Mouse (Mus musculus): ENCODE measurements at regions not wholly inside any gene's neighbourhood (a gene's known extent, or its start where the extent isn't known, plus 50 kb on each side); places are given as distances from the start of the nearest gene placed in this dataset.

- H3K4me2 ChIP-seq (ENCODE audit: low read depth, low read length), result no peak overlapping the region
- H3K9me3 ChIP-seq (ENCODE audit: control insufficient read depth, low read length), result no peaks in the 10 kb centered on the region
- WGBS, result 87% methylated on average over 1 of the region's 1 CpGs
- ATAC-seq, result no peak
- no peak overlapping the region for H3K9ac ChIP-seq (ENCODE audit: low read depth, low read length)
- H3K27ac ChIP-seq (ENCODE audit: low read length), result no peak overlapping the region
- no peak overlapping the region for H3K4me3 ChIP-seq (ENCODE audit: low read length)
- H3K4me1 ChIP-seq (ENCODE audit: control insufficient read depth, insufficient read depth, low read length), result no peaks in the 10 kb centered on the region
- H3K36me3 ChIP-seq (ENCODE audit: control insufficient read depth, insufficient read depth, low read length), result no peaks in the 10 kb centered on the region
- no peaks in the 10 kb centered on the region for H3K27me3 ChIP-seq (replicated peaks; ENCODE audit: control insufficient read depth, insufficient read depth, low read length)
These were observed 1050.7 kb downstream of the Tbl1xr1 start for GRCm38 (mm10) chr3:23127134-23127533.

DNA sequence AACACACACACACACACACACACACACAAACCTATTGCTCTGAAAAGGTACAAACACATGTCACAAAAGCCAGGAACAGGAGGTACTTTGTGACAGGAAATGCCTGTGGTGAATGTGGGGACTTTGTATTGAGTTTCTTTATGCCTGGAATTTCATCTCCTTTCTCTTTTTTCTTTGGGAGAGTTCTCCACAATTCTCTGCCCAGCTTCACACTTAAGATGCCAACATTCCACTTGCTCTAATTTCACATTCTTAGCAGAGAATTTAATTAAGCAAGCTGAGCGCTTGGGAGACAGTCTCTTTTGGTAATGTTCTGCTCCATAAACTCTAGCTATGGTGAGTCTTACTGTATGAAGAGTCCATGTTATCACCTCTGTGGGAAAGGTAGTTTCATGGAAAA is 1059.1 kb downstream of the Tbl1xr1 start:
- no peak for ATAC-seq
- Histone ChIP-seq H3K27me3 (replicated peaks; ENCODE audit: control insufficient read depth, insufficient read depth, low read length) (no peaks in the 10 kb centered on the region), H3K9me3 (ENCODE audit: control insufficient read depth, low read length) (no peaks in the 10 kb centered on the region), H3K4me2 (ENCODE audit: low read depth, low read length) (no peak overlapping the region), H3K27ac (ENCODE audit: low read length) (no peak overlapping the region), H3K4me1 (ENCODE audit: control insufficient read depth, insufficient read depth, low read length) (no peaks in the 10 kb centered on the region), H3K36me3 (ENCODE audit: control insufficient read depth, insufficient read depth, low read length) (no peaks in the 10 kb centered on the region), H3K4me3 (ENCODE audit: low read length) (no peak overlapping the region), H3K9ac (ENCODE audit: low read depth, low read length) (no peak overlapping the region)
- 82% methylated on average over 1 of the region's 1 CpGs for WGBS

DNA sequence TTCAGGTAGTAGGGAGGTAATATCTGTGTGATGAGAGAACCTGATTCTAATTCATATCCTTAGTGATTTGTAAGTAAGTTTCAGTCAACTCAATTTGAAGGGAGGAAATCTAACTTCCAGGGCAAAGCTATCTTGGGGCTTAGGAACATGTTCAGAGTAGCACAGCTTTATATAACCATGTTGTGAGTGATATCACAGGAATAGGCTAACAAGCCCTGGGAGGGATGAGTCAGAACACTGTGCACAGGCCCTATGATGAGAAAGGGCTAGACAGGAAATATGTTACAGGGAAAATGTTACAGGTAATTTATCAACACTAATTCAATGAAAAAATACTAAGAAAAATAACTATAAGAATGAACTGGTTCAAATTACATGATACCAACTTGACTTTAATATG is 1062.5 kb downstream of the Tbl1xr1 start:
- no peaks in the 10 kb centered on the region for H3K9me3 ChIP-seq (ENCODE audit: control insufficient read depth, low read length)
- no peaks in the 10 kb centered on the region for H3K4me1 ChIP-seq (ENCODE audit: control insufficient read depth, insufficient read depth, low read length)
- H3K9ac ChIP-seq (ENCODE audit: low read depth, low read length), result no peak overlapping the region
- no peak overlapping the region for H3K4me3 ChIP-seq (ENCODE audit: low read length)
- ATAC-seq, result no peak
- no peak overlapping the region for H3K4me2 ChIP-seq (ENCODE audit: low read depth, low read length)
- no peak overlapping the region for H3K27ac ChIP-seq (ENCODE audit: low read length)
- H3K36me3 ChIP-seq (ENCODE audit: control insufficient read depth, insufficient read depth, low read length), result no peaks in the 10 kb centered on the region
- no peaks in the 10 kb centered on the region for H3K27me3 ChIP-seq (replicated peaks; ENCODE audit: control insufficient read depth, insufficient read depth, low read length)

DNA sequence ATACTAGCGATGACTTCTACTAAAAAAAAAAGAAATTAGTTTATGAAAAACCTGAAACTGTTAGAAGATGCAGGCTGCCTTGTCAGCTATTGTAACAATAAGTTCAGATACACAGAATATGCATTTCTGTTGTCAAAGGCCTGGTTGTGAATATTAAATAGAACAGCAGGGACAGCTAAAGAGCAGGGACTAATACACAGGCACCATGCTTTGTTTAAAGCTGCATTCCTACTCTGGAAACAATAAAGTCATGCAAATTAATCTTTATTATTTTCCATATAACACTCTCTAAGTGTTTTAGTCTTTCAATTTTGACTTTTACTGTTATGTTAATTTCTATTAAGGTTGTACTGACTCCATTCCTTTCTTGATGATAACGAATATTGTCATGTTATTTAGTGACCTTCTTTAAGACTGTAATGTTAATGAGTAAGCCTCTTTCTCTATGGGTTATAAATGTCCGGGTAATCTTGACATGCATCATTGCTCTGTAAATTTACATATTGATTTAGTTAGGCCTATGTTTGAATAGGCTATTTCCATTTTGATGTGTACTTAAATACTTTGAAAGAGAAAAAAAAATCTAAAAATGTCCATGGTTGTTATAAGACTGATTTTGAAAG is 1088.5 kb downstream of the Tbl1xr1 start:
- WGBS, result 58% methylated on average over 3 of the region's 3 CpGs
- Histone ChIP-seq H3K27ac (ENCODE audit: low read length) (no peak overlapping the region), H3K9me3 (ENCODE audit: control insufficient read depth, low read length) (no peaks in the 10 kb centered on the region), H3K9ac (ENCODE audit: low read depth, low read length) (no peak overlapping the region), H3K36me3 (ENCODE audit: control insufficient read depth, insufficient read depth, low read length) (no peaks in the 10 kb centered on the region), H3K4me1 (ENCODE audit: control insufficient read depth, insufficient read depth, low read length) (no peaks in the 10 kb centered on the region), H3K4me2 (ENCODE audit: low read depth, low read length) (no peak overlapping the region), H3K4me3 (ENCODE audit: low read length) (no peak overlapping the region), H3K27me3 (replicated peaks; ENCODE audit: control insufficient read depth, insufficient read depth, low read length) (no peaks in the 10 kb centered on the region)
- no peak for ATAC-seq

DNA sequence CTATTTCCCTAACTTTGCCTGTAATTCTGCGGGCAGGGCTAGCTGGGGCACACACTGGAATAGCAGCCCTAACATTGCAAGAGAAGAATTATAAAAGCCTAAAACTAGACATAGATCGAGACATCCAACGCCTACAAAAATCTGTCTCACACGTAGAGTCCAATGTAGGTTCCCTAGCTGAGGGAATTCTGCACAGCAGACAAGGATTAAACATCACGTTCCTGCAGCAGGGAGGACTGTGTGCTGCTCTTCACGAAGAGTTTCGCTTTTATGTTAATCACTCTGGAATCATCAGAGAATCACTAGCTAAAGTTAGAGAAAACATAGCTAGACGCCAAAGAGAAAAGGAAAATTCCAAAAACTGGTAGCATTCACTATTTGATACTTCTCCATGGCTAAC is 1106.9 kb downstream of the Tbl1xr1 start:
- Histone ChIP-seq H3K27me3 (replicated peaks; ENCODE audit: control insufficient read depth, insufficient read depth, low read length) (no peaks in the 10 kb centered on the region), H3K4me2 (ENCODE audit: low read depth, low read length) (no peak overlapping the region), H3K9me3 (ENCODE audit: control insufficient read depth, low read length) (no peaks in the 10 kb centered on the region), H3K4me1 (ENCODE audit: control insufficient read depth, insufficient read depth, low read length) (no peaks in the 10 kb centered on the region), H3K9ac (ENCODE audit: low read depth, low read length) (no peak overlapping the region), H3K27ac (ENCODE audit: low read length) (no peak overlapping the region), H3K36me3 (ENCODE audit: control insufficient read depth, insufficient read depth, low read length) (no peaks in the 10 kb centered on the region), H3K4me3 (ENCODE audit: low read length) (no peak overlapping the region)
- no peak for ATAC-seq
- WGBS, result 94% methylated on average over 8 of the region's 8 CpGs

- no peak overlapping the region for H3K4me2 ChIP-seq (ENCODE audit: low read depth, low read length)
- ATAC-seq, result no peak
- 79% methylated on average over 4 of the region's 4 CpGs for WGBS
These were observed 1112.0 kb downstream of the Tbl1xr1 start for GRCm38 (mm10) chr3:23188479-23188878.

DNA sequence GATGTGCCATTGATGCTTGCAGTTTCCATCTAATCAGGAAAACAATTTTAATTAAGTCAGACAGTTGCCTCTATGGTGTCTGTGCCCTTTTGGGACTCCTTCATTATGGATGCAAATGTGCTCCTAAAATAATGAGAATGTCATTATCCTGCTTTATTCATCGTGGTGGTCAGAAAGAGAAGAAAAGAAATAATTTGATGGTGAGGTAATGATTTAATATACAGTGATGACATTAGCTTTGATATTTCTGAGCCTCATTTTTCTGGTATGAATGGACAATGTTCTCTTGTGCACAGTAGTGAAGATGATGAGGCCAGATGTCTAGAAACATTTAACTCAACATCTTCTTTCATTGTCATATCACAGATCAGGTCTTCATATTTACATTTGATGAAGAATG is 1123.6 kb downstream of the Tbl1xr1 start:
- Histone ChIP-seq H3K36me3 (ENCODE audit: control insufficient read depth, insufficient read depth, low read length) (no peaks in the 10 kb centered on the region), H3K4me3 (ENCODE audit: low read length) (no peak overlapping the region), H3K4me2 (ENCODE audit: low read depth, low read length) (no peak overlapping the region), H3K9ac (ENCODE audit: low read depth, low read length) (no peak overlapping the region), H3K4me1 (ENCODE audit: control insufficient read depth, insufficient read depth, low read length) (no peaks in the 10 kb centered on the region), H3K27me3 (replicated peaks; ENCODE audit: control insufficient read depth, insufficient read depth, low read length) (no peaks in the 10 kb centered on the region), H3K9me3 (ENCODE audit: control insufficient read depth, low read length) (no peaks in the 10 kb centered on the region), H3K27ac (ENCODE audit: low read length) (no peak overlapping the region)
- no peak for ATAC-seq
- WGBS, result 65% methylated on average over 1 of the region's 1 CpGs

More at GRCm38 (mm10) chr3:23188479-23188878, 1112.0 kb downstream of the Tbl1xr1 start:
- Histone ChIP-seq H3K27me3 (replicated peaks; ENCODE audit: control insufficient read depth, insufficient read depth, low read length) (no peaks in the 10 kb centered on the region), H3K4me1 (ENCODE audit: control insufficient read depth, insufficient read depth, low read length) (no peaks in the 10 kb centered on the region), H3K36me3 (ENCODE audit: control insufficient read depth, insufficient read depth, low read length) (no peaks in the 10 kb centered on the region), H3K4me3 (ENCODE audit: low read length) (no peak overlapping the region), H3K9ac (ENCODE audit: low read depth, low read length) (no peak overlapping the region), H3K27ac (ENCODE audit: low read length) (no peak overlapping the region), H3K9me3 (ENCODE audit: control insufficient read depth, low read length) (no peaks in the 10 kb centered on the region)

DNA sequence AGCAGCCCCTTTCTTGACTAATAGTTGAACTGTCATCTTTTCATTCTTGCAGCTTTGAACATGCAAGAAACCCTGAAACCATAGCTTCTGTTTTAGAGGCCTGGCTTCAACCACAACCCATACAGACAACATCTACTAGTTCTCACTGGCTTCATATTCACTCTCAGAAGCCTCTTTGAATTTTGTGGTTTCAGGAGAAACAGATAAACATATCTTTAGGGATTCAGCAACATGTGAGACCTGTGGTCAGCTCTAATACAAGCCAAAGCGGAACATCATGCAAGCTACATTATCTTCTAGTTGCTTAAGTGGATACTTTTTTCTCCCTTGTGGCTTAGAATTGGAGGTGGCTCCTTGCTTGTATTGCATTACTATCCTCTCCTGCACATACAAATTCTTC is 1138.0 kb downstream of the Tbl1xr1 start:
- H3K27ac ChIP-seq (ENCODE audit: low read length), result no peak overlapping the region
- 98% methylated on average over 1 of the region's 1 CpGs for WGBS
- H3K9ac ChIP-seq (ENCODE audit: low read depth, low read length), result no peak overlapping the region
- no peaks in the 10 kb centered on the region for H3K27me3 ChIP-seq (replicated peaks; ENCODE audit: control insufficient read depth, insufficient read depth, low read length)
- ATAC-seq, result no peak
- no peak overlapping the region for H3K4me2 ChIP-seq (ENCODE audit: low read depth, low read length)
- no peaks in the 10 kb centered on the region for H3K4me1 ChIP-seq (ENCODE audit: control insufficient read depth, insufficient read depth, low read length)
- no peak overlapping the region for H3K4me3 ChIP-seq (ENCODE audit: low read length)
- H3K9me3 ChIP-seq (ENCODE audit: control insufficient read depth, low read length), result no peaks in the 10 kb centered on the region
- no peaks in the 10 kb centered on the region for H3K36me3 ChIP-seq (ENCODE audit: control insufficient read depth, insufficient read depth, low read length)

DNA sequence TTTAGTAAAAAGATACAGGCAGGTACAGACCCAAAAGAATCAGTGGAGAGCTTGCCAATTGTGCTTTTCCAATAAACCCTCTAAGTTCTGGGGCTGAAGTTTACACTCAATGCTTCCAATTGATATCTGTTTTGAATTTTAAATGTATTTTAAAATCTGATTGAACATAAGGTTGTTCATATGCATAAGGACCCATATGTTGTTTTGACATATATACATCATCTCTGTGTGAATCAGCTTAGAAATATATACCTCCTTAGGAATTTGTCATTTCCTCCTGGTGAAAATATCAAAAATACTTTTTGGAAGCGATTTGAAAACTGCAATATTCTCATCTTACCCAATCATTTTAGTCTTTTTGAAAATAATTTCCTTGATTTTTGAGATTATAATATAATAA is 1140.3 kb downstream of the Tbl1xr1 start:
- Histone ChIP-seq H3K4me1 (ENCODE audit: control insufficient read depth, insufficient read depth, low read length) (no peaks in the 10 kb centered on the region), H3K4me3 (ENCODE audit: low read length) (no peak overlapping the region), H3K9me3 (ENCODE audit: control insufficient read depth, low read length) (no peaks in the 10 kb centered on the region), H3K27me3 (replicated peaks; ENCODE audit: control insufficient read depth, insufficient read depth, low read length) (no peaks in the 10 kb centered on the region), H3K4me2 (ENCODE audit: low read depth, low read length) (no peak overlapping the region), H3K36me3 (ENCODE audit: control insufficient read depth, insufficient read depth, low read length) (no peaks in the 10 kb centered on the region), H3K27ac (ENCODE audit: low read length) (no peak overlapping the region), H3K9ac (ENCODE audit: low read depth, low read length) (no peak overlapping the region)
- no peak for ATAC-seq
- 72% methylated on average over 1 of the region's 1 CpGs for WGBS

GRCm38 (mm10) chr3:23248291-23248690 is 1171.8 kb downstream of the Tbl1xr1 start:
- Histone ChIP-seq H3K4me3 (ENCODE audit: low read length) (no peak overlapping the region), H3K9ac (ENCODE audit: low read depth, low read length) (no peak overlapping the region), H3K36me3 (ENCODE audit: control insufficient read depth, insufficient read depth, low read length) (no peaks in the 10 kb centered on the region), H3K27ac (ENCODE audit: low read length) (no peak overlapping the region), H3K9me3 (ENCODE audit: control insufficient read depth, low read length) (no peaks in the 10 kb centered on the region), H3K27me3 (replicated peaks; ENCODE audit: control insufficient read depth, insufficient read depth, low read length) (no peaks in the 10 kb centered on the region), H3K4me2 (ENCODE audit: low read depth, low read length) (no peak overlapping the region), H3K4me1 (ENCODE audit: control insufficient read depth, insufficient read depth, low read length) (no peaks in the 10 kb centered on the region)
- WGBS, result 82% methylated on average over 2 of the region's 2 CpGs
- ATAC-seq, result no peak

Measured in intestine, embryonic 16.5 days (tissue).